Mouse (Mus musculus) CD4-positive, CD25-positive, alpha-beta regulatory T cell (primary cell): ENCODE results near the gene Slc44a2. TPM values are rescaled to one million over a fixed set of nuclear protein-coding genes. Genes with fewer than 3 reads are reported as not detected.

Source experiments
- polyA plus RNA-seq: library from polyadenylated mRNA; unstranded; fragments of 100-300 nt; shearing (Covaris generic); gene quantifications from one replicate; pipeline ENCODE4 v1.2.1, GENCODE M21; 2017

Slc44a2 gene
- polyA plus RNA-seq = 568 TPM

DNA sequence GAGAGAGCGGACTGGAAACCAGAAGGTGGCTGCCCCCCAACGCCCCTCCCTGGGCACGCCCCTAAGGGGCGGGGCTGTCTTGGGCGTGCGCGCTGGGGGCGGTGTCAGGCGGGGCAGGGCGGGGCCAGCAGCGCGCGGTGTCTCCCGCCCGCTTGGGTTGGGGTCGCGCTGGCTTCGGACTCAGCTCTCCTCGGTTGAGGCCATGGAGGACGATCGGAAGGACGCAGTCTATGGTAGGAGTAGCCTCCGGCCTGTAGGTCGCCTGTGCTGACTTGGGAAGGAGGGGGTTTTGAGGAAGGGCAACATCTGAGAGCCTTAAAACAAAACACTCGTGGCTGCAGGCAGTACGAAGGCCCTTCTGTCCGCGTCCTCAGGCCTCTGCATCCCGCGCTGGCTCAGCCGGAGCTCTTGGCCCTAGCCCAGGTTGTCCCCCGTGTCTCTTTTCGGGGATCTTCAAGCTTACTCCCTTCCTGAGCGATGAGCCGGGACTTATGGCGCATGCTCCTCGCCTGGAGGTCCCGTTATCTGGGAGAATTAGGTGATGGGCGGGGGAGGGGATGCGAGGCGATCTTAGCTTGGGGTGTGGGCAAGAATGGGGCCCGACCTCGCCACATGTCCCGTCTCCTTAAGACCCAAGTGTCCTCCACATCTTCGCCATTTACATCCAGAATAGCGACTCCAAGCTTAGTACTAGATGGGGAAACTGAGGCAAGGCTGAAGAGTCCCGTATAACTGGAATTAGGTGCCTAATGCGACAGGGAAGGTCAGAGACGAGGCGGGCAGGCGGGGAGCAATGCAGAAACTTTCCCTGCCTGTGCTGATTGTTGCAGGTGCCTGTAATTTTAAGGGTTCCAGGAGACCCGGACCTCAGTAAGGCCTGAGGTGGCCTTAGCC, at the start of gene Slc44a2:
Gene Slc44a2 (plus strand): TSS at position 80 of the 894 bp plus-strand sequence.

DNA sequence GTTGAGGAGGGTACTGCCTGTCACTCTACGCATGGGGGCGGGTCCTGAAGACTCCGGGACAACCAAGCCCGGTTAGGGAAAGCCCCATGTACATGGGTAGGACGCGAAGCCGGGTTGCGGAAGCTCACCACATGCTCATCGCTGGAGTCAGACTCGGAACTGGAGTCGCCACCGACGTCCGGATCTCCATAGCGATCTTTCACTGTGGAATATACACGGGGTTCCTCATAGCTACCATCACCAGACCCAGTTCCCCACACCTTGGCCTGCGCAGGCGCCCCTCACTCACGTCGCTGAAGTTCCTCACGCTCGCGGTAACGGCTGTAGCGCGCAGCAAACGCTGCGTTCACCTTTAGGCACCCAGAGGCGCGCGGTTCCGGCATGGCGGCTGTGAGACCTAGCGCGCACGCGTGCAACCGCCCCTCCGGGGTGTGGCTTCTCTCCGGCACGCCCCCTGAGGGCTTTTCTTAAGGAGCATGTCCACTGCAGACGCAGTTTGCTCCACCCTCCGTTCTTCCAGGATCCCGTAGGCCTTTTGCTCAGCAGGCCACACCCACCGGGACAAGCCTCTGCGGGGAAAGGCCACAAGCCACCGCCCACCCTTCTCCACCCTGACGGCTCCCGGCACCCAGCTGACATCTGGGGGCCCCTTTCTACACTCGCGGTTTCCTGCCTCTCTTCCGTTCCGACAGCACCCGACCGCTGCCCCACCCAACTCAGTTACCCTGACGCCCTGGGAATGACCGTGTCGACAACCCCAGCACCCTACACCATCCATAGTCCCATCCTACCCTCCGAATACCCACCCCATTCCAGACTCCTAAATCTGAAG, 32.7 kb upstream of the Slc44a2 start, which contains the start of gene Kri1:
Gene Kri1 (minus strand): TSS at position 399 of the 832 bp plus-strand sequence.

DNA sequence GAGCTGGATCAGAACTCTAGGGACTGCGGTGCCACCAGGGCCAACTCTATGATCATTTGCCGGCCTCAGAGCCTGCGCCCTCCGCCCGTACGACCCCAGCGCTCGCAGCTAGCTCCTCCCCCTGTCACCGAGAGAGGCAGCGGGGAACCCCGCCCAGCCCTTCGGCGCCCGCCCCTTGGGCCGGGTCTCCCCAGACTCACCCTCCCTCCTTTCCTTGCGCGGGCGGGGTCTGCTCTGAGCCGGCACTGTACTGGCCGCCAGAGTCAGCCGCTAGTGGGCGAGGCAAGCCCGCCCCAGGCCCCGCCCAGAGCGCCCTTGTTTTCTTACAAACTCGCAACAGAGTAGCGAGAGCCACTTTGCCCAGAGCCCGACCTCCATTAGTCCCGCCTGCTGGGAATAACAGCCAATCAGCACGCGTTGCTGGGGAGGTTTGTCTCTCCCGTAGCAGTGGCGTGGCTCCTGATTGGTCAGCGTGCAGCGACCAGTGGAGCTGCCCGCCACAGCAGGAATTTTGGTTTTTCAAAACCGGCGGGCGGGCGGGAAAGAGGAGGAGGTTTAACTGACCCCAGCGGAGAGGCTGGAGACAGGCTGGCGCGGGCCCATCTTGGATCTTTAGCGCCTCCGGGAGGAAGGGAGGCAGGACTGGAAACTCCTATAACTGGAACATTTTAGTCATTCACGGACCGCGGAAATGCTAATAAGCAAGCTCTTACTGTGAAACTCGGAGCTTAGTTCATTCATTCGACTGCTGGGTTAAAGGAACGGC, 29.3 kb upstream of the Slc44a2 start, which contains the start of gene Cdkn2d:
Gene Cdkn2d (minus strand): TSS at position 386 of the 766 bp plus-strand sequence.

DNA sequence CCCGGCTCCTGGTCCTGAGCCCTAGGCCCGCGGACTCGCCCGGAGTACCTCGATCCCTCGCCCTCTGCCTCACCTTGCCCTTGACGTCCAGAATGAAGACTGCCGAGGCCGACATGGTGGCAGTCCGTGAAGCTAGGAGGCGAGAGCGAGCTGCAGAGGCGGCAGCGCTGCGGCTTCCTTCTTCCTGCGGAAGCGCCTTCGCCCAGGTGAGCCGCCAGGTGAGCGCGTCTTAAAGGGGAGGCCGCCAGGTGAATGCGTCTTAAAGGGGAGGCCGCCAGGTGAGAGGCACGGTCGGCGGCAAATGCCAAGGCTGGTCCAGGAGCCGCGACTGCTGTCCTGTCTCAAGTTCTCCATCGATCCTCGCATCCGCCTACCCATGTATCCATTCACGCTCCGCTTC, 8.4 kb upstream of the Slc44a2 start, which contains the start of gene Ap1m2:
Gene Ap1m2 (minus strand): TSS at position 204 of the 400 bp plus-strand sequence.

DNA sequence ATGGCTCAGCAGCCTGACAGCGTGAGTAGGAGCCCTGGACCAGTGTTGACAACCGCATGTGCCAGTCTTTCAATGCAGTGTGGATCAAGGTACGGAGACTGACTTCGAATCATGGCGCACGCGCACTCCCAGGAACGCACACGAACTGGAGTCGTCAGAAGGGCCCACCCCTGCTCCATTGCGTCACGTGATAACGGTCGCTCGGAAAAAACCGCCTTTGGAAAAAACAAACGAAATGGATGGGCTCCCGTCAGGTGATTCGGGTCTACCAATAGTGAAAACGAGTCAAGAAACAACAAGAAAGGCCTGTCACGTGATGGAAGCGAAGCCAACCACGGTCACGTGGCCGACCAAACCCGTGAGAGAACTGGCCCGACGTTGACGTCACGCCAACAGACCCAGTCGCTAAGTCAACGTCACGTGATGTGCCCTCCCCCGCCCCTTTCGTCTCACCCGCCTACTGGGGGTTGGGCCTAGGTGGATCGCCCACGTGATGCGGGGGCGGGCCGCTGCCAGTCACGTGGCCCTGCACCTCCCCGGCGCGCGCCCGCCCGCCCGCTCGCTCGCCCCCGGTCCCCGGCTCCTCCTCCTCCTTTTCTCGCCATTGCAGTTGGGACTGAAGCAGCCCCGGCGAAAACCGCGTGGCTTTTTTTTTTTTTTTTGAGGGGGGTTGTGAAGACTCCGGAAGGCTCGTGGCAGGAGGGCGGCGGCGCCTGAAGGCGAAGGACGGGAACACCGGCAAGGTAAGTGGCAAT, 47.0 kb downstream of the Slc44a2 start, which contains the start of gene Ilf3:
Gene Ilf3 (plus strand): TSS at position 515 of the 755 bp plus-strand sequence.

Other genes starting within 250 kb of the Slc44a2 start
- gene Gm49373, start 247.6 kb upstream of the Slc44a2 start, polyA plus RNA-seq = 0.24 TPM
- 37.0 TPM for gene Fdx1l, start 247.1 kb upstream of the Slc44a2 start, polyA plus RNA-seq
- gene Gm38431, start 228.7 kb upstream of the Slc44a2 start, polyA plus RNA-seq = 4.2 TPM
- gene Raver1, start 228.7 kb upstream of the Slc44a2 start, polyA plus RNA-seq = 80.5 TPM
- gene Tyk2, start 189.5 kb upstream of the Slc44a2 start, polyA plus RNA-seq = 71.5 TPM
- gene Cdc37, start 170.7 kb upstream of the Slc44a2 start, polyA plus RNA-seq = 324 TPM
- gene Pde4a, start 155.0 kb upstream of the Slc44a2 start, polyA plus RNA-seq = 1.3 TPM
- 66.8 TPM for gene Keap1, start 81.3 kb upstream of the Slc44a2 start, polyA plus RNA-seq
- 0.07 TPM for gene S1pr5, start 72.3 kb upstream of the Slc44a2 start, polyA plus RNA-seq
- 75.3 TPM for gene Atg4d, start 55.4 kb upstream of the Slc44a2 start, polyA plus RNA-seq
- 30.0 TPM for gene Kri1, start 32.7 kb upstream of the Slc44a2 start, polyA plus RNA-seq
- 143 TPM for gene Cdkn2d, start 29.3 kb upstream of the Slc44a2 start, polyA plus RNA-seq
- gene Ap1m2, start 8.4 kb upstream of the Slc44a2 start, polyA plus RNA-seq = 3.5 TPM
- gene Ilf3, start 47.2 kb downstream of the Slc44a2 start, polyA plus RNA-seq = 60.6 TPM
- 38.4 TPM for gene Qtrt1, start 91.1 kb downstream of the Slc44a2 start, polyA plus RNA-seq
- 234 TPM for gene Dnm2, start 104.2 kb downstream of the Slc44a2 start, polyA plus RNA-seq
- 4.4 TPM for gene Tmed1, start 189.6 kb downstream of the Slc44a2 start, polyA plus RNA-seq
- 30.7 TPM for gene AB124611, start 205.5 kb downstream of the Slc44a2 start, polyA plus RNA-seq
- 78.8 TPM for gene Carm1, start 226.2 kb downstream of the Slc44a2 start, polyA plus RNA-seq